Mouse (Mus musculus) neural tube, embryonic 15.5 days (tissue): Measurements from ENCODE around the gene Otor. TPM values are rescaled to one million over a fixed set of nuclear protein-coding genes. Genes with fewer than 3 reads are reported as not detected.

ENCODE experiments used
- ATAC-seq: fragments of 200-750 bp; cut with Nextera tagmentation; 2 replicates; pipeline ENCODE4 v1.8.0; 2017; ENCODE audit warnings: mild to moderate bottlenecking, moderate TSS enrichment, moderate library complexity; ENCODE audit not compliant: low FRiP score
- H3K27ac ChIP-seq: fragments of 300-500 bp; sonication (generic); replicated peaks from 2 replicates; pipeline ENCODE4 v1.5.1; 2015; ENCODE audit warnings: mild to moderate bottlenecking, inconsistent platforms
- H3K27me3 ChIP-seq: fragments of 300-500 bp; sonication (generic); replicated peaks from 2 replicates; pipeline ENCODE4 v1.6.1; 2015; ENCODE audit warnings: inconsistent platforms
- H3K36me3 ChIP-seq: fragments of 300-500 bp; sonication (generic); 2 replicates; pipeline ENCODE4 v1.6.1; 2015; ENCODE audit warnings: inconsistent platforms
- H3K4me1 ChIP-seq: fragments of 300-500 bp; sonication (generic); 2 replicates; pipeline ENCODE4 v1.6.1; 2015; ENCODE audit warnings: inconsistent platforms
- H3K4me2 ChIP-seq: fragments of 300-500 bp; sonication (generic); 2 replicates; pipeline ENCODE4 v1.6.1; 2015; ENCODE audit warnings: inconsistent platforms, mild to moderate bottlenecking, moderate library complexity
- H3K4me3 ChIP-seq: fragments of 300-500 bp; sonication (generic); replicated peaks from 2 replicates; pipeline ENCODE4 v1.5.1; 2015; ENCODE audit warnings: mild to moderate bottlenecking, inconsistent platforms
- H3K9ac ChIP-seq: fragments of 300-500 bp; sonication (generic); replicated peaks from 2 replicates; pipeline ENCODE4 v1.6.1; 2015; ENCODE audit warnings: mild to moderate bottlenecking, inconsistent platforms
- H3K9me3 ChIP-seq: fragments of 300-500 bp; sonication (generic); replicated peaks from 2 replicates; pipeline ENCODE4 v1.6.1; 2016; ENCODE audit warnings: inconsistent platforms
- WGBS: fragments of 180-500 bp; shearing (Covaris S2); methylation state at CpG from one replicate; pipeline ENCODE4 v1.1.7; 2015; ENCODE audit warnings: mixed read lengths; 5-methylcytosine and 5-hydroxymethylcytosine counted together
- polyA plus RNA-seq: library from polyadenylated mRNA; unstranded; fragments of >200 nt; fragmentation: Nextera tagmentation; extraction: Ambion mirVana; gene quantifications from 2 replicates; pipeline ENCODE4 v1.2.1, GENCODE M21; 2015

Gene Otor
- polyA plus RNA-seq, 1 experiment from 2014 or later = 0.65 TPM

- Histone ChIP-seq H3K4me3 (no peak overlapping the region), H3K4me1 (peaks cover 14% of the 10 kb centered on the region), H3K36me3 (peaks cover 45% of the 10 kb centered on the region), H3K27ac (no peak overlapping the region), H3K4me2 (no peak overlapping the region), H3K9ac (no peak overlapping the region), H3K27me3 (no peaks in the 10 kb centered on the region), H3K9me3 (no peaks in the 10 kb centered on the region)
- ATAC-seq = no peak
- WGBS = 93% methylated on average over 3 of the region's 3 CpGs
Measured at GRCm38 (mm10) chr2:143065914-143066313, 12.4 kb upstream of the Otor start.

- Histone ChIP-seq H3K27me3 (no peaks in the 10 kb centered on the region), H3K9ac (no peak overlapping the region), H3K27ac (no peak overlapping the region), H3K9me3 (no peaks in the 10 kb centered on the region), H3K4me3 (no peak overlapping the region), H3K4me1 (no peaks in the 10 kb centered on the region), H3K36me3 (no peaks in the 10 kb centered on the region), H3K4me2 (no peak overlapping the region)
- ATAC-seq = no peak
- 82% methylated on average over 3 of the region's 3 CpGs for WGBS
Measured at GRCm38 (mm10) chr2:143081693-143082092, 3.4 kb downstream of the Otor start.

GRCm38 (mm10) chr2:143084852-143085397 lies 6.7 kb downstream of the Otor start:
- Histone ChIP-seq H3K4me3 (no peak overlapping the region), H3K4me2 (no peak overlapping the region), H3K4me1 (no peaks in the 10 kb centered on the region), H3K27ac (no peak overlapping the region), H3K9ac (no peak overlapping the region), H3K36me3 (no peaks in the 10 kb centered on the region), H3K27me3 (no peaks in the 10 kb centered on the region), H3K9me3 (no peaks in the 10 kb centered on the region)
- 48% methylated on average over 2 of the region's 2 CpGs for WGBS
- no peak for ATAC-seq

DNA sequence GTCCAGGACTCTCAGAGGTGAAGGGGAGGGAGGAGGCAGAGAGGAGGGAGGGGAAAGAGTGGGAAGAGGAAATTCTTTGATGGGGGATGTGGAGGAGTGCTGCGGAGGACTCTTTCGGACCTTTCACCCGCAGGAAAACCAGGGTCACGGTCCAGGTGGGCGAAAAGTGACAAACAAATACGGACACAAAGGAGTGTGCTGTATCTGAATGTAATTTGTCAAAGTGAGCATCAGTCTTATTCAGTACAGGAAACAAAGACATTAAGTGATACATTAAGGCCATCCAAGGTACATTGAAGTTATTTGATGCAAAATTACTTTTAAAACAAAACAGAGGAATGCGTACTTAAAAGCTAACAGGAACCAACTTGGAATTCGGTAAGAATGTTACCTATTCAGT lies 11.6 kb downstream of the Otor start:
- ATAC-seq = no peak
- H3K9me3 ChIP-seq = no peaks in the 10 kb centered on the region
- WGBS = 87% methylated on average over 8 of the region's 8 CpGs
- H3K4me2 ChIP-seq = no peak overlapping the region
- no peak overlapping the region for H3K27ac ChIP-seq
- H3K9ac ChIP-seq = no peak overlapping the region
- no peaks in the 10 kb centered on the region for H3K36me3 ChIP-seq
- no peaks in the 10 kb centered on the region for H3K27me3 ChIP-seq
- H3K4me3 ChIP-seq = no peak overlapping the region
- H3K4me1 ChIP-seq = peaks cover 5% of the 10 kb centered on the region; the same call in 1 of the 2 replicates

GRCm38 (mm10) chr2:143093726-143094125 lies 15.5 kb downstream of the Otor start:
- Histone ChIP-seq H3K9ac (no peak overlapping the region), H3K27me3 (no peaks in the 10 kb centered on the region), H3K4me2 (peak overlapping the region; percentile 13; the same call in 1 of the 2 replicates), H3K27ac (no peak overlapping the region), H3K4me1 (peaks cover 5% of the 10 kb centered on the region; the same call in 1 of the 2 replicates), H3K36me3 (no peaks in the 10 kb centered on the region), H3K9me3 (no peaks in the 10 kb centered on the region), H3K4me3 (no peak overlapping the region)
- whole genome bisulfite sequencing = 30% methylated on average over 6 of the region's 6 CpGs
- ATAC-seq = peak; percentile 96

GRCm38 (mm10) chr2:143094761-143095160 lies 16.5 kb downstream of the Otor start:
- Histone ChIP-seq H3K9me3 (no peaks in the 10 kb centered on the region), H3K9ac (no peak overlapping the region), H3K4me1 (peaks cover 5% of the 10 kb centered on the region; the same call in 1 of the 2 replicates), H3K27me3 (no peaks in the 10 kb centered on the region), H3K4me3 (no peak overlapping the region), H3K4me2 (no peak overlapping the region), H3K27ac (no peak overlapping the region), H3K36me3 (no peaks in the 10 kb centered on the region)
- ATAC-seq = no peak
- 79% methylated on average over 6 of the region's 6 CpGs for WGBS

DNA sequence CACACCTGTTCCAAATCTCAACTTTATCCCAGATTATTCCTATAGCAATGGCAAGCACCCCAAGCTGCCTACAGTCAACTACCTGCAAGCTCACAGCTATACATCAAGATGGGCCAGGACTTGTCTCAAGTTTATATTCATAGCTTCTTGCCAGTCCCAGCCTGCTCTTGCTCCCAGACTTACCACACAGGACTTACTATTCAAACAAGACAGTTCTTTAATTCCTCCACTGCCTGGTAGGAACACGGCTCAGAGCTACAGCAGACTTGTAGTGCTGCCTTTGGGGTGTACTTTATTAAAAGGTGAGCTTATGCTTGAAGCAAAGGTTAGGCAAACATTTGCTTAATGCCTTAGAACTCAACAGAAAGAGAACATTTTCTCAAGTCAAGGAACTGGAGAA lies 18.9 kb downstream of the Otor start:
- Histone ChIP-seq H3K4me1 (peaks cover 5% of the 10 kb centered on the region; the same call in 1 of the 2 replicates), H3K27ac (no peak overlapping the region), H3K36me3 (no peaks in the 10 kb centered on the region), H3K4me2 (no peak overlapping the region), H3K9ac (no peak overlapping the region), H3K4me3 (no peak overlapping the region), H3K9me3 (no peaks in the 10 kb centered on the region), H3K27me3 (no peaks in the 10 kb centered on the region)
- WGBS = 81% methylated on average over 1 of the region's 1 CpGs
- no peak for ATAC-seq

DNA sequence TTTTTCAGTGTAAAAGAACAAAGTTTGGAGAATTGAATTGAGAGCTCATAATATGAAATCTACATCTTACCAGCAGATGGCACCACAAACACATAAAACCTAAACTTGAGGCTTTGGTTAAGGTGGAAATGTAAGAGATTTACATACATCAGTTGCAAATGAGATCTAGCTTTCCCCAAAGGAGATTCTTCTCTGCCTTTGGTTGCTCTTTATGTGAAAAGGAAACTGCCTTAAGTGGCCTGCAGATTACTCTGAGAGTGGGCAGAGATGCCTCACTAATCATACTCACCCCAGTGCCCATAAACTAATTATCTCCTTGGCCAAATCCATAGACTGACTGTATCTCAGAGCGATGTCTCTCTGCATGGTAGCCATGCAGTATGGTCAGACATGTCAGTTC lies 35.6 kb downstream of the Otor start:
- peak; percentile 38; the same call in 1 of the 2 replicates for ATAC-seq
- WGBS = 56% methylated on average over 1 of the region's 1 CpGs
- Histone ChIP-seq H3K27me3 (no peaks in the 10 kb centered on the region), H3K27ac (no peak overlapping the region), H3K4me3 (no peak overlapping the region), H3K4me2 (no peak overlapping the region), H3K36me3 (no peaks in the 10 kb centered on the region), H3K9ac (no peak overlapping the region), H3K9me3 (no peaks in the 10 kb centered on the region), H3K4me1 (peaks cover 8% of the 10 kb centered on the region; the same call in 1 of the 2 replicates)

DNA sequence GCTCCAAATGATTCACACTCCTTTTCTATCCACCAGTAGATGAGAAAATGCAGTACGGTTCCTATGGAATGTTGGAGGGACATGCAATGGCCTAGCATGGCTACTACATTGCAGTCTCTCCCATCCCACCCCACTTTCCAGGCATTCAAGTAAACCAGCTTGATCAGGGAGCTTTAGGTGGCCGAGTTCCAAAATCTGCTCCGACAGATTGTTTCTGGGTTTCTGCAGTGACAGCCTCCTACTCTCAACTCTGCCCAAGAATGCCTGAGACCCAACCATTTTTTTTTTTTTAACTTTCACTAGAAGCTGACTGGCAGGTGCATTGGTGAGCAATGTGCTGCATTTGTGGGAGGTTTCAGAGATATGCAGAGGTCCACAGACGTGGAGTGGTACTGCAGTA lies 36.4 kb downstream of the Otor start:
- WGBS = 74% methylated on average over 4 of the region's 4 CpGs
- Histone ChIP-seq H3K4me1 (peaks cover 8% of the 10 kb centered on the region; the same call in 1 of the 2 replicates), H3K9me3 (no peaks in the 10 kb centered on the region), H3K9ac (no peak overlapping the region), H3K4me2 (no peak overlapping the region), H3K4me3 (no peak overlapping the region), H3K27me3 (no peaks in the 10 kb centered on the region), H3K27ac (no peak overlapping the region), H3K36me3 (no peaks in the 10 kb centered on the region)
- ATAC-seq = no peak

GRCm38 (mm10) chr2:143117453-143117852 lies 39.2 kb downstream of the Otor start:
- Histone ChIP-seq H3K27me3 (no peaks in the 10 kb centered on the region), H3K9ac (no peak overlapping the region), H3K36me3 (no peaks in the 10 kb centered on the region), H3K27ac (no peak overlapping the region), H3K4me2 (no peak overlapping the region), H3K4me3 (no peak overlapping the region), H3K4me1 (peaks cover 8% of the 10 kb centered on the region; the same call in 1 of the 2 replicates), H3K9me3 (no peaks in the 10 kb centered on the region)
- 57% methylated on average over 3 of the region's 3 CpGs for WGBS
- no peak for ATAC-seq

GRCm38 (mm10) chr2:143118221-143118620 lies 39.9 kb downstream of the Otor start:
- 86% methylated on average over 7 of the region's 7 CpGs for WGBS
- ATAC-seq = no peak
- Histone ChIP-seq H3K9me3 (no peaks in the 10 kb centered on the region), H3K4me2 (no peak overlapping the region), H3K9ac (no peak overlapping the region), H3K36me3 (no peaks in the 10 kb centered on the region), H3K27ac (no peak overlapping the region), H3K4me3 (no peak overlapping the region), H3K27me3 (no peaks in the 10 kb centered on the region), H3K4me1 (peaks cover 8% of the 10 kb centered on the region; the same call in 1 of the 2 replicates)

- Histone ChIP-seq H3K9ac (no peak overlapping the region), H3K4me3 (no peak overlapping the region), H3K27ac (no peak overlapping the region; the same call in 1 of the 2 replicates), H3K9me3 (no peaks in the 10 kb centered on the region), H3K4me1 (peaks cover 5% of the 10 kb centered on the region; the same call in 1 of the 2 replicates), H3K36me3 (no peaks in the 10 kb centered on the region), H3K27me3 (no peaks in the 10 kb centered on the region), H3K4me2 (no peak overlapping the region)
- ATAC-seq = no peak
- 64% methylated on average over 5 of the region's 5 CpGs for WGBS
Measured at GRCm38 (mm10) chr2:143131098-143131646, 52.9 kb downstream of the Otor start.
